Mouse (Mus musculus) brain, adult 2 months (tissue): ENCODE data around the gene Olfr522.
"Not testable (repeated sequence)": the region's sequence is repeated elsewhere in the genome, so short reads cannot be mapped to it uniquely, and the experiment has no call there.

Source experiments
- DNase-seq: peaks from one replicate; pipeline ENCODE4 v3.0.0; 2011; ENCODE audit warnings: low read depth, low spot score

Olfr522 gene

DNA sequence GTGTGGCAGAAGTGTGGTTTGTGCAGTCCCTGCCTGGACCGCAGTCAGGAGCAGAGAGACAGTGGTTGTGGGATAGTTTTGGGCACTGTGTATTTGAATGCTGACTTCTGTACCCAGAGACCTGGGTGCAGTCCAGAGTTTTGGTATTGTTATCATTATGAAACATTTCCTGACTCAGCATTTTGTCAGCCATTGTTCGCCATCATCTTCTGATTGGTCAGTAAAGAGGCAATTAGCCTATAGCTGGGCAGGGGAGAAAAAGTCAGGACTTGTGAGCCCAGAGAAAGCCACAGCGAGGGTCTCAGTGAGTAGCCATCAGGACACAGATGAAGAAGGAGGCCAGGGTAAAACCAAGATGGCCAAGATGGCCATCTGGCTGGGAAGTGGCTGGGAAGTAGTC lies 4.2 kb downstream of the Olfr522 start:
- DNase-seq = no peak

DNA sequence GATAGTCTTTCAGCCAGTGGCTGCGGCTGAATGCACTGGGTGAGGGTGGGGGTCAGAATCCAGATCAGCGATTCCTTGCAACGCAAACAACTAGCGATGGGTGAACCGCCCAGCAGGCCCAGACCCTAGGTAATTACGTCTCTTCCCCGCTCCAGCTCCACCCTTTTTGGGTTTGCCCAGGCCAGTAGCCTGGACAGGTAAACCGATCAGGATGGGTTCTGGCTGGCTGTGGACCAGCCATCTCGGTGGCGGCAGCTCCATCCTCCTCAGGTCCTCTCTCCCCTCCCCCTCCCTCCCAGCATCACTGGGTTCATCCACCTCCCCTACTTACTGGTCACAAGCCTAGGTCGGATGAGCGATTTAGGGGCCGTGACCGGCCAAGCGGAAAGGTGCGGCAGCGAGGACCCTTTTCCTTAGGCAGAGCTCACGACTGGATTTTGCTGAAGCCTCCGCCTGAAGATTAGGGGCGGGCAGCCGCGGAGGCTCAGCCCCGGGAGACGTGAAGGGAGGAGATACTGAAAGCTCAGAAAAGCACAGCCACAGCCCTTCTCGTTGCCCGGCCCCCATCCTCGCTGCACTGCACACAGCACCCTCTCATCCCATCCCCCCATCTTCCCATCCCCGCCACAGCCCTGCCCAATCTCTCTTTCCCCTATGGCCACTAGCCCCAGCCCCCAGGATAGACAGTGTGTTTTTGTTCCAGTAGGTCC lies 10.2 kb downstream of the Olfr522 start, which contains the start of gene Sprn:
TSS of gene Sprn (minus strand) at position 660 of the 710 bp plus-strand sequence.
- peak; percentile 94 for DNase-seq

DNA sequence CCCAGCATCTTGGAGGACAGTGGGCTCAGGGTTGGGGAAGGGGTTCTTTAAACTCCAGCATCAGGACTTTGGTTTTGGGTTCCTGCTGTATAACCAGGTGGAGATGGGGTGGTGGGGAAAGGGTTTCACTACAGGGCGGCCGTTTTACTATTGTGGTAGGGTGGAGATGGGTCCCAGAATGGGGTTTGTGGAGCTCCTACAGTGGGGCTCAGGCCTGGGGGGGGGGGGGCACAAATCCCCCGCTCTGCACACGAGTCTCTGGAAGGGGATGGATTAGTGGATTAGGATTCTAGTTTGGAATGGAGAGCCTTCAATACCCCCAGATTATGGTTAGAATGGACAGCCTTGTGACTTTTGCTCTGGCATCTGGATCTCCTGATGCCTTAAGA lies 10.7 kb downstream of the Olfr522 start:
- DNase-seq = no peak

DNA sequence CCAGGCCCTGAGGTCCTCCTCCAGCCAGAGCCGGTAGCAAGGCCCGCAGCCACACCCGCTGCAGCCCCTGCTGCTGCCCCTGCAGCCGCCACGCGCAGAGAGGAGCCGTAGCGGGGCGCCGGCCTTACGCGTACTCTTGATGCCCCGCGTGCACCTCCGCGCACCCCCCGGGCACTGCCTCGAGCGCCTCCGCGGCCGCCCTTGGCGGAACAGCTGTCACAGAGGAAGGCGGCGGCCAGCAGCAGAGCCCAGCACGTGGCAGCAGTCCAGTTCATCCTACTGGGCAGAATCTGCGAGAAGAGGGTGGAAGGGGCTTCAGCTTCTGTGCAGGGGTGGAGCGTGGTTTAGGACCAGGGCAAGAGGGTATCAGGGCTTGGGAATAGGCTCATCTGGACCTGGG lies 11.2 kb downstream of the Olfr522 start:
- peak; percentile 77 for DNase-seq

DNA sequence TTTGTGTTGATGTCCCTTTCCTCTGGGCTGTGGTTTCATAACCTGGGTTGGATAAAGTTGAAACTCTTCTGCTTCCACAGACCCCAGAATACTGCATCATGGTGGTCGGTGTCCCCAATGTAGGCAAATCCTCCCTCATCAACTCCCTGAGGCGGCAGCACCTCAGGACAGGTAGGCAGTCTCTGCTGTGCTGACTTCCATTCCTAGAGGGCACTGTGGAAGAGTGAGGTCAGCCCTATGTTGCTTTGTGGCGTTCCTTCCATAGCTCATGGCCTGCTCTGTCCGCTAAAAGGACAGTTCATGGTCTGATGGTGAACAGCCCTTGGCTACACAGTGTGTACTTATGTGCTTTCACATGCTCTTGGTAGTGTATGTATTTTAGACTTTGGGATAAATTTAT lies 20.0 kb downstream of the Olfr522 start:
- no peak for DNase-seq

DNA sequence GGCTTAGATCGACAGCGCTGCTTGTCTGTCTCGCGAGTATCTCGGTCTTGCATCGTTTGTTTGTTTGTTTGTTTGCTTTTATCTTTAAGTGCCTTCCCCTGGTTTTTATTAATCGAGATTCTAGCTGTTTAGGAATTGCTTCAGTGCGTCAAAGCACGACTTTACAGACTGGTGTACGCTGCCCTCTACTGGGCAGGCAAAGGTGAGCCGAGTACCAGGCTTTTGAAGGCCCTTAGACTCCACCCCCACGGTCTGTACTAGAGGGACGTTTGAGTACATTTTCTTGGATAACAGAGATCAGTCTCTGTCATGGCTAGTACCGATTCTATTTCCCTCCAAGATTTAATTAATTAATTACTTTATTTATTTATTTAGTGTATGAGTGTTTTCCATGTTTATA lies 23.2 kb downstream of the Olfr522 start:
- peak; percentile 83 for DNase-seq

DNA sequence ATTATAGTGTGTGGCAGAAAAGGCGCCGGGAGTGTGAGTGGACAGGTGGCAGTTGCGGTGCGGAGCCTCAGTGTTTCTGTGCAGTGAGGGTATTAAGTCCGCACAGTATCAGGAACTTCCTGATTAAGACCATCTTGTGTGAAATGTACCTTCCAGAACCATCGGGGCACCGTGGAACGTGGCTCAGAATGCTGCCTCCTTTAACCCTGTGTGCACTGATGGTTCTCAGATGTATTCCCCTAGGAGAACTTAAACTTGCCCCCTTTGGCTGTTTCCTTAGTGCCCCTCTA lies 26.6 kb downstream of the Olfr522 start:
- DNase-seq = no peak

DNA sequence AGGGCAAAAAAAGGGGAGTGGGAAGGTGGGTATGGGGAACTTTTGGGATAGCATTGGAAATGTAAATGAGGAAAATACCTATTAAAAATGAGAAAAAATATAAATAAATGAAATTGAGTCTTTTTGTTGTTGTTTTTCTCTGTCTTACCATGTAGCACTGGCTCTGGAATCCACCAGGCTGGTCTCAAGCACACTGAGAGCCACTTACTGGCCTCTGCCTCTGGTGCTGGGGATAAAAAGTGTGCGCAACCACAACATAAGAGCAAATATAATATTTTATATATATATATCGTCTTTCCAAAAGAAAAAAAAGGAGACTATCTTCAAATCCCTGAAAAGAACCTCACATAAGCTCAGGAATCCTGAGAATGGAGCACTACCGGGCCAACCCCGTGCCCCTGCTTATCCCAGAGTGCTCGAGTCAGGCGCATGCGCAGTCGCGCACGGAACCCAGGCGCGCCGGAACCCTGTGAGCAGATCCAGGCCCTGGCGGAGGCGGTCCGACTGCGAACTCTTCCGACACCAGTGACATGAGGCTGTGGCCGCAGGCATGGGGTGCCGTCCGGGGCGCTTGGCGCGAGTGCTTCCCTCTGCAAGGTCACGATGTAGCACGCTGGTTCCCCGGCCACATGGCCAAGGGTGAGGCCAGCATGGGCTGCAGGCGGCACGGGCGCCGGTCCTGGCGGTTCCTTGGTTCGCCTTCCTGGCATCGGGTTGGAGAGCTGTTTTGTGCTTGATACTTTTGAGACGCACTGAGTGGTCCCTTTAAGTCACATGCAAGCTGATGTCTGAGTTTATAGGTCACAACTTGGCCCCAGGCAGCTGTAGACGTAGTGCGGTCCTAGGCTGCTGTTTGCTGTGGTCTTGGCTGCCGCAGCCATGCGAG lies 27.2 kb downstream of the Olfr522 start, which contains the start of gene Mtg1:
TSS of gene Mtg1 (plus strand) at position 430 of the 886 bp plus-strand sequence.
- DNase-seq = peak; percentile 97

DNA sequence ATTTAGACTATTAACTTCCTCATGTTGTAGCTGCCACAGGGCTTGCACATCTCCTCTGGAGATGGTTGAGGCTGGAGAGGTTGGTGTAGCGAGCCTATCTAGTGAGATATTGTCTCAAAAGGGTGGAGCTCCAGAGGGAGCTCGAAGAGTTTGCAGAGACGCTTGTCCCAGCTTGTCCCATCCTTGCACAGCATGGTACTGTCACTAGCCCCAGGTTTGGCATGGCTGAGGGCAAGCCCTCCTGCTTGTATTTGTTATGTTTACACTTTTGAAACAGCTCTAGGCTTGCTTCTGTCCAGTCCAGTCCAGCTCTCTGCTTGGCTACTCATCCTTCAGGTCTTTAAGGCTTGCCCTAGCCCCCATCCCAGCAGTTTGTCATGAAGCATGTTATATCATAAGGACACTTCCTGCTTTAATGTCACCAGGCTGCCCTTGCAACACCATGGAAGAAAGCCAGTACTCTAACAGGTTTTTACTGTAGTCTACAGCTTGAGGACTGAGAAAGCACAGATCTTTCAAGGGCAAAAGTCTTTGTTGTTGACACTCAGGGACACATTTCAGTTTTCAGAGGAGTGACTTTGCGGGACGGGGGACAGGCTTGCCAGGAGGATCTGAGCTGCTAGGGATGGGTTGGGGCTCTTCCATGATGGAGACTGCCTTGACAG lies 29.3 kb downstream of the Olfr522 start:
- DNase-seq = no peak

DNA sequence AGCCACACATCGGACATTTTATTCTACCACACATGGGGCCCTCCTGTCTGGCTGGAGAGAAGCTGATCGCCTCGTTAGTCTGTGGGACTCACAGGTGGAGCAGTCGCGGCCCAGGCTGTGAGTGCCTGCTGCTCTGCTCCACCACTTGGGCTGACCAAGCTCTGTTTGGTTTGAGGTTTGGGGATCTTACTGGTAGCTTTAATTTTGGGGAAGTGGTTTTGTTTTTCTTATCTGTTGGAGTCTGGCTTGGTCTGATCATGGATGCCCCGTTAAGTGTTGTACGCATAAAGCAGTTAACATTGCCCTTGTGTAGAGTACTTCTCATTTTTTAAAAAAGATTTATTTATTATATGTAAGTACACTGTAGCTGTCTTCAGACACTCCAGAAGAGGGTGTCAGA lies 30.5 kb downstream of the Olfr522 start:
- DNase-seq = not testable (repeated sequence)

DNA sequence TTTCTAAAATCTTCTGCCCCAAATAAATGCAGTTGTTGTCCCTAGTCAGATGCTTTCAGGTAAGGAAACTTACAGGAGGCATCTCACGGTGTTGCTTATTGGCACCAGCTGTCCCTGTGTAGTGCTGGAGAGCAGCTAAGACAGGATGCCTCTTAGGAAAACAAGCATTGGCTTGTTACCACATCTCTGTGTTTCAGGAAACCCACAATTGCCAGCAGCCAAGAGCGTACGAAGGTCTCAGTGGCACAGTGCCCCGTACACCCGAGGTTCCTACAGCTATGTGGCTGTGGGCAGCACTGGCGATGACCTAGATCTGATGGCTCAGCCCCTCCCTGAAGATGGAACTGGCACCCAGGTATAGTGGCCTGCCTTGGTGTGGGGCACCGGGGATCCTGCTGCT lies 32.4 kb downstream of the Olfr522 start:
- DNase-seq = not testable (repeated sequence)

DNA sequence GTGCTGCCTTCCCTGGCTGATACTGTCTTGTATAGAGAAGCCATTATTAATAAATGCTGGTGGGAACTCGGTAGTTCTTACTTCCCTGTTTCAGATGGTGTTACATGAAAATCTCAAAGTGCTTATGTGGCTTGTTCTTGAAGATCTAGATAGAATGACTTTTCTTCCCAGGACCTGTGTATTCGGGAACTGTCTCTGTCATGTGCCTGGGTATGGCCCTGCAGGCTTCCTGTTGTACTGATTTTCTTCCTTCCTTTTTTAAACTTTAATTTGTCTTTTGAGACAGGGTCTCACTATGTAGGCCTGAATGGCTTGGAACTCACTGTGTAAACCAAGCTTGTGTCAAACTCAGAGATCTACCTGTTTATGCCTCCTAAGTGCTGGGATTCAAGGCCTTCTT lies 36.7 kb downstream of the Olfr522 start:
- DNase-seq = no peak

DNA sequence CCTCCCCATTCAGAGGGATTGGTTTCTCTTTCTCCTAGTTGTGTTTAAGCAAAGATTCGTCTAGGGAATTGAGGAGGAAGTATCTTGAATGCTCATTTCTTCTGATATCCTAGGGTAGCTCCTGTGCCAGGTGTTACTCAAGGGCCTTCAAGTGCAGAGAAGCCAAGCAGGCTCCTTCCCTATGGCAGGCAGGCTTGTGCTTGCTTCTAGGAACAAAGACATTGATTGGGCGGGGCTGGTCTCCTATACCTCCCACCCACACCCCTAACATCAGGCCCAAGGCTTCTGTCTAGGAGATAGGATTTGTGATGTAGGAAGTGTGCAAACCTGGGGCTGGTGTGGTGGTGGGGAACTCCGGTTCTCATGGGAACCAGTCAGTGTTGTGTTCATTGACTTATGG lies 37.6 kb downstream of the Olfr522 start:
- no peak for DNase-seq

DNA sequence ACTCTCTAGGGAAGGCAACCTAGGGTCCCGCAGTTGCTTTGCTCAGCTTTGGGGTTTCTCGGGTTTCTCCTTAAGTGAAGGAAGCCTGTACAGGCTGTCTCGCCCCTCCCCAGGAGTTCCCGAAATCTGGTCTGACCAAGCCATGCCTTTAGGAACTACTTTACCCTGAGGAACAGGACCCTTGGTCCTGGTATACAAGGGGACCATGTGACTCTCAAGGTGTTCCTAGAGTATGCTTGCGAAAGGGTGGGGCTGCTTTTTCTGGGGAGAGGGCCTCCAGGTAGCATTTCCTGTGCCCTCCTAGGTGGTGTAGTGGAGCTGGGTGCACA lies 38.6 kb downstream of the Olfr522 start:
- DNase-seq = no peak

DNA sequence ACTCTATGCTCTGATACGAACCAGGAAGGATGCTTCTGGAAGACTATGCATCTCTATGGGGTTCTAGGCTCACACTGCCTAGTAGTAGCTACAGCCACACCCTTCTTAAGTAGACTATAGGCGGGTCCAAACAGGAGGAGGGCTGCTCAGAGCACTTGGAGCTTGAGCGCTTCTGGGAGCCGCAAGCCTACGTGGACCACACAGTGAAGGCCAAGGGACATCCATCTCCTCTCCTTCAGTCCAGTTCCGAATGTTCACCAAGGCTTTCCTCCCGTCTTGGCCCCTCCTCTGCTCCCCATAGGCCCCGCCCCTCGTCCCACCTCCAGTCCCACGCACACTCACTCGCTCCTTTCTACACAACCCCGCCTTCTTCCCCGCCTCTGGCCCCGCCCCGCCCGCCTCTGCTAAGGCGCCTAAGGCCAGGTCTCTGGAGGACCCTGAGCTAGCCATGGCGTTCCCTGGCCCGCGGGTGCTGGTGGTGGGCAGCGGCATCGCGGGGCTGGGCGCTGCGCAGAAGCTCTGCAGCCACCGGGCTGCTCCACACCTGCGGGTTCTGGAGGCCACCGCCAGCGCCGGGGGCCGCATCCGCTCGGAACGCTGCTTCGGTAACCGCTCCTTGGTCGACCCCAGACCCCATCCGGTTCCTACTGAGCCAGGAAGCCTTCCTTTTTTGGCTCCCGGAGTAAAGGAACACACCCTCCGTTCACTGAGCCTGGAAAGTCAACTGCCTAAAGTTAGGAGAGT lies 39.1 kb downstream of the Olfr522 start:
- peak; percentile 97 for DNase-seq

DNA sequence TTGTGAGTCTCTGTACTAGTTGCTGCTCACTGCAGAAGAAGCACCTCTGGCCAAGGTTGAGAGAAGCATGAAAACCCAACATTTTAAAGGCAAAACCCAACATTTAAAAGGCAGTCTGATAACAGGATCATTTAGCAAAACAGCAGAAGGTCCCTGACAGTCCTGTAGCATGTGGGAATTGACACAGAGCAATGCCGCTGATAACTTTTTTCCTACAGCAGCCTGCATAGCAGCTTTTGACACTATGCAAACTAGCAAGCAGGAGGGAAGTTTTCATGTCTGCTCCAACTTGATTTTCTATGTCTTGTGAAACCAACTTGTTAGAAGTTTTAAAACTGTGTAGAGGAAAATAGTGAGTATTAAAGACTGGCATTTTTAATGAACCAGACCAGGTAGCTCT lies 40.2 kb downstream of the Olfr522 start:
- no peak for DNase-seq

DNA sequence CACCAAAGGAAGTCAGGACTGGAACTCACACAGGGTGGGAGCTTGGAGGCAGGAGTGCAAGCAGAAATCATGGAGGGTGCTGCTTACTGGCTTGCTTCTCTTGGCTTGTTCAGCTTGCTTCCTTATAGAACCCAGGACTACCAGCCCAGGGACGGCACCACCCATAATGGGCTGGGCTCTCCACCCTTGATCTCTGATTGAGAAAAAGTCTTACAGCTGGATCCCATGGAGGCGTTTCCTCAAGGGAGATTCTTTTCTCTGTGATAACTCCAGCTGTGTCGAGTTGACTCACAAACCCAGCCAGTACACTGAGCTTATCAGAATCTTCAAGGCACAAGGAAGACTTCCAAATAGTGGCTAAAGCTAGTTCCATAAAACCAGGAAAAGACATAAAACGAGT lies 41.8 kb downstream of the Olfr522 start:
- DNase-seq = no peak

DNA sequence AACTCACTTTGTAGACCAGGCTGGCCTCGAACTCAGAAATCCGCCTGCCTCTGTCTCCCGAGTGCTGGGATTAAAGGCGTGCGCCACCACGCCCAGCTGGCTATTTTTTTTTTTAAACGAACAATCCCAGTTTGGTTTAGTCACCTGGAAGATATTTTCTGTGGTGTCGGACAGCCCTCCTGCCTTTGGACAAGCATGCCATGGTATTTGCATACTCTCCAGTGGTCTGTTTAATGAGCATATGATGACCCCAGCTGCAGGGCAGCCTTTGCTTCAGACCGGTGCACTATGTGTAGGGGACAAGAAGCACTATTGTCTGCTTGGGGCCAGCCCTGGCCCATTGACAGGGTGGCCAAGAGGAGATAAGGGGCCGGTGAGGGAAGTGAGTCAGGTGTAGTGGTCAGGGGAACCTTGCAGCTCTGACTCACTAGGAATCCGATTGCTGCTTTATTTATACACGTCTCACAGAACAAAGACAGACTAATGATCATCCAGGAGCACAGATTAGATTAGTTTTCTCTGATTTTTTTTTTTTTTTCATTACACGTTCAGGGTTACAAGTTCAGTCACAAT lies 43.1 kb downstream of the Olfr522 start:
- no peak for DNase-seq

DNA sequence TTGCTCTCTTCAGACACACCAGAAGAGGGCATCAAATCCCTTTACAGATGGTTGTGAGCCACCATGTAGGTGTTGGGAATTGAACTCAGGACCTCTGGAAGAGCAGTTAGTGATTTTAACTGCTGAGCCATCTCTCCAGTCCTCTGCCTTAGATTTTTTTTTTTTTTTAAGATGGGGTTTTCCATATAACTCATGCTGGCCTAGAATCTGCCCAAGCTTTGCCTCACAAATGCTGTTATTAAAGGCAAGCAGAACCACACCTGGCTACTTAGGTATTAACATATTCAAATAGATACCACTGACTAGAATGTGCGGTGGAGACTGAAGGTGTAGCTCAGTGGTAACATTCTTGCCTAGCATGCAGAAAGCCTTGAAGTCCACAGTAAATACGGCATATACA lies 44.1 kb downstream of the Olfr522 start:
- DNase-seq = no peak

DNA sequence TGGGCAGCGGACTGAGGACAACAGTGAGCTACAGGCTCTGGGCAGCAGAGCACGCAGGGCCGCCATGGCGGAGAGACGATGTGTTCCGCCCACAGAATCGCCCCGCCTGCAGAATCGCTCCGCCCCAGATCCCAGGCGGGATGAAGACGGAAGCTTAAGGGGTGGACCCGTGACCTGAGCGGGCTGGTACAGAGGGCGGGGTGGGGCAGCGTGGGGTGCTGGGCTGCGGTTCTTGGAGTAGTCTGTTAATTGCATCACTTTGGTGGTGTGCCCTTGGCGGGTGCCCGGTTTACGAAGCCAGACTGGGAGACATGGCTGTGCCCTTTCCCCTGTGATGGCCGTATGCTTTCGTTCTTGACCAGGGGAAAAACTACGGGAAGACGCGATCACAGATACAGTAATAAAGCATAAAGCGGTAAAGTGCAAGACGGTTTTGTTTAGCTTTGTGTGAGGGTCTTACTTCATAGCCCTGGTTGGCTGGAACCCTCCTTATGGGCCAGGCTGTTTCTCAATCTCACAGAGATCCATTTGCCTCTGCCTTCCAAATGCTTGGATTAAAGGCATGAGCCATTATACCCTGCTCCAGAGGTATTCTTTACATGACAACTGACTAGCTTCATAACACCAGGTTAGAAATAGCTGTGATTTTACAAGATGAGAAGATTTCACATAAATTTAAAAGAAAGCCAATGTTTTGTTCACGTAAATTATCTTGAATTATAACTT lies 48.1 kb downstream of the Olfr522 start, which contains the start of gene Echs1:
TSS of gene Echs1 (minus strand) at position 148 of the 726 bp plus-strand sequence.
- DNase-seq = peak; percentile 96
